Mouse (Mus musculus): ENCODE results near the gene Pctp.

DNA sequence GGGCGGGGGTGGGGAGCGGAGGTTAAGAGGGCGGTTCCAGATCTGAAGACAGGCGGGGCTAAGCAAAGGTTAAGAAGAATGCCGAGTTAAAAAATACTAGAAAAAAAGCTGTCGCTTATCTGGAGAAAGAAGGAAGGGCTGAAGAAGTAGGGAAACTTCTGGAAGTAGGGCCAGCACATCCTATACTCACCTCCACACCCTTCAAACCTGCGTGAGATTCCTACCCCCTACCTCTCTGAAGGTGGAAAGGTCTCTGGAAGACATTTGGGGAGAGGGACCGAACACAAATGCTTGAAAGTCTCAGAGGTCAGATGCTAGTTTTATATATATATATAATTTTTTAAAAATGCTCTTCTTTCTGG is 274 bp upstream of the Pctp start:
- TF ChIP-seq GATA1 (IDR thresholded peaks at IDR 0.05; ENCODE audit: borderline replicate concordance, low read length) (no peak), CTCF (IDR thresholded peaks at IDR 0.05; ENCODE audit: low read depth, low read length) (no peak), TAL1 (conservative IDR thresholded peaks at IDR 0.05; ENCODE audit: low read depth, low read length) (no peak)

Data from G1E (cell line).